ENCODE assay signal across 8 mouse cellular contexts in genomic region chr15:100614218-100614995, GRCm38 (mm10). TPM values are rescaled to one million over a fixed set of nuclear protein-coding genes. Genes with fewer than 3 reads are reported as not detected.
A peak's percentile ranks its signal among the peaks of the same experiment; 100 is the strongest.
DNase-seq lines count a peak whose midpoint lies in the region; ATAC-seq lines count a peak whose summit lies in the region.

No protein-coding gene starts in this region.

- peak overlapping the region; percentile 93 for H3K4me3 ChIP-seq in forebrain, embryonic 15.5 days
- peak overlapping the region; percentile 70 for H3K4me3 ChIP-seq in liver, embryonic 16.5 days (ENCODE audit: low read depth, low read length)

- H3K36me3 ChIP-seq in forebrain, embryonic 15.5 days = peaks cover 21% of the 10 kb centered on the region
- peaks cover 26% of the 10 kb centered on the region for H3K36me3 ChIP-seq in liver, embryonic 16.5 days (ENCODE audit: control insufficient read depth, insufficient read depth)

- peak overlapping the region; percentile 56 for H3K4me2 ChIP-seq in forebrain, embryonic 15.5 days (replicated peaks)
- H3K4me2 ChIP-seq in liver, embryonic 16.5 days (ENCODE audit: low read depth, low read length) = peak overlapping the region; percentile 92

- no peak for DNase-seq in frontal cortex, postnatal 10 days (ENCODE audit: low spot score in 2 of 2)
- peak; percentile 20 for DNase-seq in spleen, adult 12 weeks (ENCODE audit: low spot score)
- no peak for DNase-seq in spleen, postnatal 10 days (ENCODE audit: low spot score in 2 of 2)
- no peak for DNase-seq in B cell, adult 2 months
- DNase-seq in ovary, postnatal 14 days (ENCODE audit: low spot score) = no peak

- ATAC-seq in frontal cortex, adult (ENCODE audit: low TSS enrichment) = peak; percentile 7; the same call in 1 of the 2 replicates
- peak; percentile 3; the same call in 1 of the 2 replicates for ATAC-seq in forebrain, embryonic 15.5 days (replicated peaks)
- ATAC-seq in liver, embryonic 16.5 days (ENCODE audit: low read depth) = peak; percentile 45

- 12% methylated on average over 43 of the region's 43 CpGs for WGBS in forebrain, embryonic 15.5 days
- WGBS in liver, embryonic 16.5 days (ENCODE audit: insufficient replicate concordance) = 12% methylated on average over 43 of the region's 43 CpGs

- H3K9ac ChIP-seq in forebrain, embryonic 15.5 days (replicated peaks) = peak overlapping the region; percentile 83
- H3K9ac ChIP-seq in liver, embryonic 16.5 days (ENCODE audit: low read depth, low read length) = peak overlapping the region; percentile 77

- H3K27me3 ChIP-seq in forebrain, embryonic 15.5 days = no peaks in the 10 kb centered on the region
- no peaks in the 10 kb centered on the region; the same call in 1 of the 2 replicates for H3K27me3 ChIP-seq in liver, embryonic 16.5 days (ENCODE audit: control insufficient read depth, insufficient read depth, low read depth, low read length)

- H3K4me1 ChIP-seq in forebrain, embryonic 15.5 days = peaks cover 23% of the 10 kb centered on the region
- H3K4me1 ChIP-seq in liver, embryonic 16.5 days (ENCODE audit: control insufficient read depth, low read depth, low read length) = peaks cover 24% of the 10 kb centered on the region

- H3K9me3 ChIP-seq in forebrain, embryonic 15.5 days = no peaks in the 10 kb centered on the region
- no peaks in the 10 kb centered on the region for H3K9me3 ChIP-seq in liver, embryonic 16.5 days (replicated peaks; ENCODE audit: control insufficient read depth, low read length)

- H3K27ac ChIP-seq in forebrain, embryonic 15.5 days (replicated peaks) = peak overlapping the region; percentile 97
- peak overlapping the region; percentile 90 for H3K27ac ChIP-seq in liver, embryonic 16.5 days (ENCODE audit: low read length)

RNA-seq across cellular contexts. Expression of gene Dazap2, which starts 0.7 kb away (rescaled TPM):
- 155 and 161 TPM in 2 replicates for polyA plus RNA-seq in forebrain, embryonic 15.5 days (2015; fragmentation: Nextera tagmentation; extraction: Ambion mirVana)
- 131 and 146 TPM in 2 replicates for polyA plus RNA-seq in liver, embryonic 16.5 days (2015; fragmentation: Nextera tagmentation; extraction: Ambion mirVana)

RNA-seq across cellular contexts. Expression of gene Pou6f1, which starts 14.6 kb away (rescaled TPM):
- 50.4 and 51.3 TPM in 2 replicates for polyA plus RNA-seq in forebrain, embryonic 15.5 days (2015; fragmentation: Nextera tagmentation; extraction: Ambion mirVana)
- polyA plus RNA-seq in liver, embryonic 16.5 days (2015; fragmentation: Nextera tagmentation; extraction: Ambion mirVana) = 0.18 and 0.50 TPM in 2 replicates

RNA-seq across cellular contexts. Expression of gene Smagp, which starts 22.3 kb away (rescaled TPM):
- polyA plus RNA-seq in forebrain, embryonic 15.5 days (2015; fragmentation: Nextera tagmentation; extraction: Ambion mirVana) = 1.8 and 2.5 TPM in 2 replicates
- polyA plus RNA-seq in liver, embryonic 16.5 days (2015; fragmentation: Nextera tagmentation; extraction: Ambion mirVana) = 9.1 and 9.3 TPM in 2 replicates

RNA-seq across cellular contexts. Expression of gene Bin2, which starts 54.9 kb away (rescaled TPM):
- 1.2 and 2.0 TPM in 2 replicates for polyA plus RNA-seq in forebrain, embryonic 15.5 days (2015; fragmentation: Nextera tagmentation; extraction: Ambion mirVana)
- polyA plus RNA-seq in liver, embryonic 16.5 days (2015; fragmentation: Nextera tagmentation; extraction: Ambion mirVana) = 18.0 and 20.6 TPM in 2 replicates

Comparison
In these comparisons a context has a peak if more than half of its experiments do, and no peak if none do; other contexts are left out.
1. RNA of gene Pou6f1, which starts 14.6 kb away (polyA plus RNA-seq): 50.4 to 51.3 TPM in forebrain, embryonic 15.5 days; 0.18 to 0.50 TPM in liver, embryonic 16.5 days; every median in the first group is over 10 times any median in the second.
2. Peak in every context shown above with its lines, with median percentiles within 50 percentile points of each other: ATAC-seq.